Mouse (Mus musculus): ENCODE measurements around the gene Gm10974. TPM values are rescaled to one million over a fixed set of nuclear protein-coding genes. Genes with fewer than 3 reads are reported as not detected.

Gene Gm10974
- polyA plus RNA-seq, 1 experiment from 2014 or later, result not detected

DNA sequence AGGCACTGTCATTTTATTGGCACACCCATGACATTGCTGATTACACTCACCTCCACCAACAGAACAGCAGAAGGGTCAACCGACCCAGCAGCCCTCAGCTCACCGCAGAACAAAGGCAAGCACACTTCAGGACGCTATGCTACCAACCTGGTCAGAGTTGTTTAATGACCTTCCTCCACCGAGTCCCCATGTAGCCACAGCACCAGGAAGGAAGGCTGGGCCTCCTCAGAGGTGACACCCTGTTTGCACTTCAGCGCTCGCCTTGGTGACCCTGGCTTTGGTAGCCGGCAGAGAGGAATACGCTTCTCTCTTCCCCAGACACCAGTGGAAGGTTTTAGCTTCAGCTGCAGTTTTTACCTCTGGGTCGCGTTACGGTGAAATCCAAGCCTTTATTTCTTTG is 16.0 kb upstream of the Gm10974 start:
- ATAC-seq (ENCODE audit: low FRiP score), result no peak
- H3K36me3 ChIP-seq (ENCODE audit: control insufficient read depth, insufficient read depth, low read length), result no peaks in the 10 kb centered on the region
- peaks cover 4% of the 10 kb centered on the region for H3K4me1 ChIP-seq (replicated peaks; ENCODE audit: control insufficient read depth, insufficient read depth, low read length)
- H3K4me3 ChIP-seq (ENCODE audit: low read depth, low read length), result no peak overlapping the region
- DNase-seq (ENCODE audit: low spot score), result no peak
- 59% methylated on average over 11 of the region's 11 CpGs for WGBS
- H3K27me3 ChIP-seq (ENCODE audit: control insufficient read depth, insufficient read depth, low read length), result no peaks in the 10 kb centered on the region
- no peaks in the 10 kb centered on the region for H3K9me3 ChIP-seq (ENCODE audit: control insufficient read depth, low read length)
- H3K27ac ChIP-seq (ENCODE audit: low read depth, low read length), result no peak overlapping the region
- H3K4me2 ChIP-seq (replicated peaks; ENCODE audit: low read depth, low read length), result no peak overlapping the region
- H3K9ac ChIP-seq (ENCODE audit: low read depth, low read length), result no peak overlapping the region

DNA sequence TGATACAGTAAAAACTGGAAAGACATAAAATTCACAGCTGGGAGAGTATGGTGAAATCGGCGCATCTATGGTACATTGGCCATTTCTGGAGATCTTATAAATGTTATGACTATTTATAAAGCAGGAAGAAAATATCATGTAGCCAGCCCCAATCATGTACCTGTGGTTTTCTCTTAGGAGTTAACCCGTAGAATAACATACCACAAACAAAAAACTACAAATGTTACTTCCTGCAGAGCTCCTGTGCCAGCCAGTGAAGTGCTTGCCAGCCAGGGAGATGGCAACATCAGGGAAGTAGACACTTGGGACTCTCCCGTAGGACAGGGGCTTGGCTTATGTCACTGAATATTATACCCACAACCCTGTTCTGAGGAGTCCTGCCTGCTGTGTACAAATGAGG is 14.6 kb upstream of the Gm10974 start:
- Histone ChIP-seq H3K36me3 (ENCODE audit: control insufficient read depth, insufficient read depth, low read length) (no peaks in the 10 kb centered on the region), H3K9ac (ENCODE audit: low read depth, low read length) (no peak overlapping the region), H3K4me3 (ENCODE audit: low read depth, low read length) (no peak overlapping the region), H3K27ac (ENCODE audit: low read depth, low read length) (no peak overlapping the region), H3K9me3 (ENCODE audit: control insufficient read depth, low read length) (no peaks in the 10 kb centered on the region), H3K27me3 (ENCODE audit: control insufficient read depth, insufficient read depth, low read length) (no peaks in the 10 kb centered on the region), H3K4me2 (replicated peaks; ENCODE audit: low read depth, low read length) (no peak overlapping the region), H3K4me1 (replicated peaks; ENCODE audit: control insufficient read depth, insufficient read depth, low read length) (peaks cover 4% of the 10 kb centered on the region)
- no peak for ATAC-seq (ENCODE audit: low FRiP score)
- WGBS, result 91% methylated on average over 4 of the region's 4 CpGs
- no peak for DNase-seq (ENCODE audit: low spot score)

- Histone ChIP-seq H3K4me3 (ENCODE audit: low read depth, low read length) (no peak overlapping the region), H3K27ac (ENCODE audit: low read depth, low read length) (no peak overlapping the region), H3K9ac (ENCODE audit: low read depth, low read length) (no peak overlapping the region), H3K27me3 (ENCODE audit: control insufficient read depth, insufficient read depth, low read length) (no peaks in the 10 kb centered on the region), H3K4me1 (replicated peaks; ENCODE audit: control insufficient read depth, insufficient read depth, low read length) (no peaks in the 10 kb centered on the region), H3K4me2 (replicated peaks; ENCODE audit: low read depth, low read length) (no peak overlapping the region), H3K36me3 (ENCODE audit: control insufficient read depth, insufficient read depth, low read length) (no peaks in the 10 kb centered on the region), H3K9me3 (ENCODE audit: control insufficient read depth, low read length) (no peaks in the 10 kb centered on the region)
- 61% methylated on average over 3 of the region's 3 CpGs for WGBS
- no peak for DNase-seq (ENCODE audit: low spot score)
- no peak for ATAC-seq (ENCODE audit: low FRiP score)
Observed at GRCm38 (mm10) chr7:66354911-66355310, 10.8 kb upstream of the Gm10974 start.

- no peaks in the 10 kb centered on the region for H3K4me1 ChIP-seq (replicated peaks; ENCODE audit: control insufficient read depth, insufficient read depth, low read length)
- H3K9ac ChIP-seq (ENCODE audit: low read depth, low read length), result no peak overlapping the region
- H3K36me3 ChIP-seq (ENCODE audit: control insufficient read depth, insufficient read depth, low read length), result no peaks in the 10 kb centered on the region
- no peak overlapping the region for H3K4me2 ChIP-seq (replicated peaks; ENCODE audit: low read depth, low read length)
- no peak overlapping the region for H3K4me3 ChIP-seq (ENCODE audit: low read depth, low read length)
- H3K27me3 ChIP-seq (ENCODE audit: control insufficient read depth, insufficient read depth, low read length), result no peaks in the 10 kb centered on the region
- no peak for ATAC-seq (ENCODE audit: low FRiP score)
- DNase-seq (ENCODE audit: low spot score), result no peak
- H3K27ac ChIP-seq (ENCODE audit: low read depth, low read length), result no peak overlapping the region
- no peaks in the 10 kb centered on the region for H3K9me3 ChIP-seq (ENCODE audit: control insufficient read depth, low read length)
- 86% methylated on average over 8 of the region's 8 CpGs for WGBS
Observed at GRCm38 (mm10) chr7:66355791-66356522, 9.7 kb upstream of the Gm10974 start.

- WGBS, result 90% methylated on average over 3 of the region's 3 CpGs
- no peak for ATAC-seq (ENCODE audit: low FRiP score)
Observed at GRCm38 (mm10) chr7:66358461-66358860, 7.2 kb upstream of the Gm10974 start.

DNA sequence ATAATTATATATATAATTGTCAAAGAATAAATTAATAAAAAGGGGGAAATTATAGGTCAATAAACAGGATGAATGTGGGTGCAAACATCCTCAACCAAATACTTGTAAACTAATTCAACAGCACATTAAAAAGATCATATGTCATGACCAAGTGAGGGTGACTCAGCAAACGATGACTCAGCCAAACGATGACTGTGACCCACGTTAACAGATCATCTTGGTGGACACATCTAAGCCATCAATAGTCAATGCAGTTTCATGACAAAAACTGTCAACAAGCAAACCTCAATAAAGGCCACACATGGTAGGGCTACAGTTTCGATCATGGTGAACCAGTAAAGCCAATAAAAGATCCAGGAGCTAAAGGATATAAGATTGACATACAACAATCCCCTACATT is 6.7 kb upstream of the Gm10974 start:
- Histone ChIP-seq H3K9ac (ENCODE audit: low read depth, low read length) (no peak overlapping the region), H3K4me1 (replicated peaks; ENCODE audit: control insufficient read depth, insufficient read depth, low read length) (no peaks in the 10 kb centered on the region), H3K27me3 (ENCODE audit: control insufficient read depth, insufficient read depth, low read length) (no peaks in the 10 kb centered on the region), H3K27ac (ENCODE audit: low read depth, low read length) (no peak overlapping the region), H3K4me3 (ENCODE audit: low read depth, low read length) (no peak overlapping the region), H3K4me2 (replicated peaks; ENCODE audit: low read depth, low read length) (no peak overlapping the region), H3K9me3 (ENCODE audit: control insufficient read depth, low read length) (no peaks in the 10 kb centered on the region), H3K36me3 (ENCODE audit: control insufficient read depth, insufficient read depth, low read length) (no peaks in the 10 kb centered on the region)
- DNase-seq (ENCODE audit: low spot score), result no peak
- WGBS, result 90% methylated on average over 4 of the region's 4 CpGs
- no peak for ATAC-seq (ENCODE audit: low FRiP score)

More at GRCm38 (mm10) chr7:66358461-66358860, 7.2 kb upstream of the Gm10974 start:
- no peak overlapping the region for H3K9ac ChIP-seq (ENCODE audit: low read depth, low read length)
- no peaks in the 10 kb centered on the region for H3K9me3 ChIP-seq (ENCODE audit: control insufficient read depth, low read length)
- H3K27ac ChIP-seq (ENCODE audit: low read depth, low read length), result no peak overlapping the region
- no peak overlapping the region for H3K4me2 ChIP-seq (replicated peaks; ENCODE audit: low read depth, low read length)
- no peaks in the 10 kb centered on the region for H3K4me1 ChIP-seq (replicated peaks; ENCODE audit: control insufficient read depth, insufficient read depth, low read length)
- no peak for DNase-seq (ENCODE audit: low spot score)
- H3K27me3 ChIP-seq (ENCODE audit: control insufficient read depth, insufficient read depth, low read length), result no peaks in the 10 kb centered on the region
- no peak overlapping the region for H3K4me3 ChIP-seq (ENCODE audit: low read depth, low read length)
- H3K36me3 ChIP-seq (ENCODE audit: control insufficient read depth, insufficient read depth, low read length), result no peaks in the 10 kb centered on the region

DNA sequence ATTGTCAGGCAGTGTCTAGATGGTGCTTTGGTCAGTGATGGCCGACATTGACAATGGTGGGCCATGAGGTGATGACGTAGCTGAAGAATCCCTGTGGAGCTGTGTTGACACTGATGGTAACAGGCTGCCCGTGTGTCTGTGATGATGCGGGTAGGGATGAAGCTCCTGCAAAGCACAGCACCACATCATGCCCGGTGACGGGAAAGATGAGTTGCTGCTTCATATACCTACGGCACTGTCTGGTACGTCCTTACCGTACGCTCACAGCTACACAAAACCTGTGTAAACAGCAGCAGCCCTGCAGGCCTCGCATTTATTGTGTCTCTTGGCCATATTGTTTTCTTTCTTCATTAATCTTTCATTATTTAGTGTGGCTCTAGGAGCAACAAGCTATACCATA is 1.2 kb upstream of the Gm10974 start:
- H3K27ac ChIP-seq (ENCODE audit: low read depth, low read length), result no peak overlapping the region
- H3K4me3 ChIP-seq (ENCODE audit: low read depth, low read length), result no peak overlapping the region
- no peaks in the 10 kb centered on the region for H3K36me3 ChIP-seq (ENCODE audit: control insufficient read depth, insufficient read depth, low read length)
- H3K4me2 ChIP-seq (replicated peaks; ENCODE audit: low read depth, low read length), result no peak overlapping the region
- no peak overlapping the region for H3K9ac ChIP-seq (ENCODE audit: low read depth, low read length)
- no peaks in the 10 kb centered on the region for H3K4me1 ChIP-seq (replicated peaks; ENCODE audit: control insufficient read depth, insufficient read depth, low read length)
- ATAC-seq (ENCODE audit: low FRiP score), result no peak
- no peak for DNase-seq (ENCODE audit: low spot score)
- no peaks in the 10 kb centered on the region for H3K27me3 ChIP-seq (ENCODE audit: control insufficient read depth, insufficient read depth, low read length)
- WGBS, result 92% methylated on average over 11 of the region's 11 CpGs
- H3K9me3 ChIP-seq (ENCODE audit: control insufficient read depth, low read length), result no peaks in the 10 kb centered on the region

GRCm38 (mm10) chr7:66365411-66365810 is 294 bp upstream of the Gm10974 start:
- H3K9ac ChIP-seq (ENCODE audit: low read depth, low read length), result no peak overlapping the region
- H3K4me1 ChIP-seq (replicated peaks; ENCODE audit: control insufficient read depth, insufficient read depth, low read length), result no peaks in the 10 kb centered on the region
- H3K4me3 ChIP-seq (ENCODE audit: low read depth, low read length), result no peak overlapping the region
- no peak for ATAC-seq (ENCODE audit: low FRiP score)
- no peak overlapping the region for H3K4me2 ChIP-seq (replicated peaks; ENCODE audit: low read depth, low read length)
- no peak for DNase-seq (ENCODE audit: low spot score)
- no peaks in the 10 kb centered on the region for H3K27me3 ChIP-seq (ENCODE audit: control insufficient read depth, insufficient read depth, low read length)
- H3K36me3 ChIP-seq (ENCODE audit: control insufficient read depth, insufficient read depth, low read length), result no peaks in the 10 kb centered on the region
- H3K27ac ChIP-seq (ENCODE audit: low read depth, low read length), result no peak overlapping the region
- WGBS, result 82% methylated on average over 2 of the region's 2 CpGs
- H3K9me3 ChIP-seq (ENCODE audit: control insufficient read depth, low read length), result no peaks in the 10 kb centered on the region

GRCm38 (mm10) chr7:66369071-66369933 is 3.6 kb downstream of the Gm10974 start:
- no peak for DNase-seq (ENCODE audit: low spot score)
- 76% methylated on average over 5 of the region's 5 CpGs for WGBS

More at GRCm38 (mm10) chr7:66369071-66369933, 3.6 kb downstream of the Gm10974 start:
- Histone ChIP-seq H3K27ac (ENCODE audit: low read depth, low read length) (no peak overlapping the region), H3K9me3 (ENCODE audit: control insufficient read depth, low read length) (no peaks in the 10 kb centered on the region), H3K9ac (ENCODE audit: low read depth, low read length) (no peak overlapping the region), H3K36me3 (ENCODE audit: control insufficient read depth, insufficient read depth, low read length) (no peaks in the 10 kb centered on the region), H3K4me1 (replicated peaks; ENCODE audit: control insufficient read depth, insufficient read depth, low read length) (no peaks in the 10 kb centered on the region), H3K27me3 (ENCODE audit: control insufficient read depth, insufficient read depth, low read length) (no peaks in the 10 kb centered on the region), H3K4me2 (replicated peaks; ENCODE audit: low read depth, low read length) (no peak overlapping the region), H3K4me3 (ENCODE audit: low read depth, low read length) (no peak overlapping the region)
- ATAC-seq (ENCODE audit: low FRiP score), result no peak

Measured in hindbrain, embryonic 11.5 days (tissue).